Mouse (Mus musculus) limb, embryonic 10.5 days (tissue): ENCODE results near the gene Ccdc187. TPM values are rescaled to one million over a fixed set of nuclear protein-coding genes. Genes with fewer than 3 reads are reported as not detected.

Source experiments
- DNase-seq: peaks from one replicate; pipeline ENCODE4 v3.0.0-alpha.2; 2017; ENCODE audit warnings: low spot score
- H3K27ac ChIP-seq: fragments of 300-500 bp; sonication (generic); 2 replicates; pipeline ENCODE4 v1.5.1; 2016; ENCODE audit warnings: mild to moderate bottlenecking
- H3K27me3 ChIP-seq: fragments of 300-500 bp; sonication (generic); 2 replicates; pipeline ENCODE4 v1.6.1; 2016; ENCODE audit warnings: low read depth, mild to moderate bottlenecking; ENCODE audit not compliant: poor library complexity, severe bottlenecking
- H3K36me3 ChIP-seq: fragments of 300-500 bp; sonication (generic); 2 replicates; pipeline ENCODE4 v1.6.1; 2016; ENCODE audit warnings: mild to moderate bottlenecking, moderate library complexity
- H3K4me1 ChIP-seq: fragments of 300-500 bp; sonication (generic); 2 replicates; pipeline ENCODE4 v1.6.1; 2016
- H3K4me3 ChIP-seq: fragments of 300-500 bp; sonication (generic); 2 replicates; pipeline ENCODE4 v1.5.1; 2016; ENCODE audit warnings: mild to moderate bottlenecking, moderate library complexity
- H3K9me3 ChIP-seq: fragments of 300-500 bp; sonication (generic); replicated peaks from 2 replicates; pipeline ENCODE4 v1.6.1; 2016; ENCODE audit warnings: mild to moderate bottlenecking
- WGBS: fragments of 180-500 bp; shearing (Covaris S2); methylation state at CpG from one replicate; pipeline ENCODE4 v1.1.7; 2016; 5-methylcytosine and 5-hydroxymethylcytosine counted together
- polyA plus RNA-seq: library from polyadenylated mRNA; unstranded; fragments of >200 nt; fragmentation: Nextera tagmentation; extraction: Ambion mirVana; gene quantifications from 2 replicates; pipeline ENCODE4 v1.2.1, GENCODE M21; 2016

Ccdc187 gene
- polyA plus RNA-seq, 1 experiment from 2014 or later = 0.01 TPM

DNA sequence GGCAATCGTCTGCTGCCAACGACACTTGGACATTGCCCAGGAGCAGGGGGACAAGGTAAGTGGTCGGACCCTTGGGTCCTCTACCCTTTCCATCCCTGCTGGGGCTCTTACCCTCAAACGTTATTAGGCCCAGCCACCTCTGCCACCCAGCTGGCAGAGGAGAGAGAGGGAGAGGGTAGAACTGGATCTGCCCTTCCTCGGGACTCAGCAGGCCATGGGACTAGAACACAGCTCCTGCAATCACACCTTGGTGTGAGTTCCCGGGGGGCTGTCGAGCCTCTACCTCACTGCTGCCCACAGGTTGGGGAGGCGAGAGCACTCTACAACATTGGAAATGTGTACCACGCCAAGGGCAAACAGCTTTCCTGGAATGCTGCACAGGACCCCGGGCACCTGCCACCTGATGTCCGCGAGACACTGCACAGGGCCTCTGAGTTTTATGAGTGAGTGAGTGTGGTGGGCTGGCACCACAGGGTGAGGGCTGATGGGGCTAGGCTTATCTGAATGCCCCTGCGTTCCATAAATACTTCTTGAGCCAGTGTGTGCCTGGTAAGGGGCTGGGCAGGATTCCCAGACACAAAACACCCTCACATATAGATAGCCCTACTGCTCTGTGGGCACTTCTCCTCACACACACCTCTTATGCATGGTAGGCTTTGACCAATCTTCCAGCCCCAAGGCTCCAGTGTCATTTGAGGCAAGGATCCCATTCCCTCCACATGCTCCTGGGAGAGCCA lies 29.4 kb upstream of the Ccdc187 start:
- WGBS = 89% methylated on average over 13 of the region's 13 CpGs
- H3K36me3 ChIP-seq = peaks cover 97% of the 10 kb centered on the region
- H3K27ac ChIP-seq = no peak overlapping the region
- no peaks in the 10 kb centered on the region for H3K27me3 ChIP-seq
- no peaks in the 10 kb centered on the region for H3K9me3 ChIP-seq
- peaks cover 4% of the 10 kb centered on the region; the same call in 1 of the 2 replicates for H3K4me1 ChIP-seq
- H3K4me3 ChIP-seq = no peak overlapping the region
- no peak for DNase-seq

DNA sequence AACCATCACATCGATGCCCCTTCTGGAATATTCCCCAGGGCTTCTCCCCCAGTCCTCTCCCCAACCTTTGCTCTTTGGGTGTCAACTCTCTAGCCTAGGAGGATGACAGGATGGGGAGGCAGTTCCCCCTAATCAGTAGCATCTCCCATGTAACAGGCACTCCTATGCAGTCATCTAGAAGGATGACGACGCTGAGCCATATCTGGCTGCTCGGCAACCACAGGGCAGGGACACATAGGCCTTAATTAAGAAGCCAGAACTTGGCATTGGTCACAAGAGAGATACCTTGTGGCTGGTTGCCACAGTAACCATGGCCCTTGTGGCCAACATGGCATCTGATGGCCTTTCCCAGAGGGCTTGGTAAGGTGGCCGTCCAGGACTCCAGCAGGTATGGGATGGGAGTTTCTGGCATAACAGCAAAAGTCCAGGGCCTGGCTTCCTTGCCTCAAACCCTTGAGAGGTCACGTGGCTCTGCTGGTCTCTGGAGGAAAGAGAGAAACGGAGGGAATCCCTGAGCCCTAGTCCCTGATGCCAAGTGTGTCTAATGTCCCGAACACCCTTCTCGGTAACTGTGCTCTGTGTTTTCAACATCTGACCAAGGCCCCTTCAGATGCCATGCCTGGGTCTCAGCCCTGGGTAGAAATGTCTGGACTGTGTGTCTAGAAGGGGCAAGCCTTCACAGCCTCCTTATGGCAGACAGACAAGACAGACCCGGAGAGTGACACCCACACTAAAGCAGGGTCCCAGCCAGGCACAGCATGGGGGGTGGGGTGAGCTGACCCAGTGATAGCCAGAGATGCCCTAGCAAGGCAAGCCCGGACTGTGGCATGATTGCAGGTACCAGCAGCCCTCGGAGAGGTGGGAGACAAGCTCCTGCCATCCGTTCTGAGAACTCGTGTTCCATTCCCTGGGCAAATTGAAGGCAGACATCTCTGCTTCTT lies 26.2 kb upstream of the Ccdc187 start:
- peaks cover 33% of the 10 kb centered on the region for H3K4me1 ChIP-seq
- H3K36me3 ChIP-seq = peaks cover 85% of the 10 kb centered on the region
- 91% methylated on average over 14 of the region's 14 CpGs for WGBS
- H3K9me3 ChIP-seq = no peaks in the 10 kb centered on the region
- no peak for DNase-seq
- H3K27me3 ChIP-seq = no peaks in the 10 kb centered on the region
- H3K27ac ChIP-seq = no peak overlapping the region
- no peak overlapping the region for H3K4me3 ChIP-seq

DNA sequence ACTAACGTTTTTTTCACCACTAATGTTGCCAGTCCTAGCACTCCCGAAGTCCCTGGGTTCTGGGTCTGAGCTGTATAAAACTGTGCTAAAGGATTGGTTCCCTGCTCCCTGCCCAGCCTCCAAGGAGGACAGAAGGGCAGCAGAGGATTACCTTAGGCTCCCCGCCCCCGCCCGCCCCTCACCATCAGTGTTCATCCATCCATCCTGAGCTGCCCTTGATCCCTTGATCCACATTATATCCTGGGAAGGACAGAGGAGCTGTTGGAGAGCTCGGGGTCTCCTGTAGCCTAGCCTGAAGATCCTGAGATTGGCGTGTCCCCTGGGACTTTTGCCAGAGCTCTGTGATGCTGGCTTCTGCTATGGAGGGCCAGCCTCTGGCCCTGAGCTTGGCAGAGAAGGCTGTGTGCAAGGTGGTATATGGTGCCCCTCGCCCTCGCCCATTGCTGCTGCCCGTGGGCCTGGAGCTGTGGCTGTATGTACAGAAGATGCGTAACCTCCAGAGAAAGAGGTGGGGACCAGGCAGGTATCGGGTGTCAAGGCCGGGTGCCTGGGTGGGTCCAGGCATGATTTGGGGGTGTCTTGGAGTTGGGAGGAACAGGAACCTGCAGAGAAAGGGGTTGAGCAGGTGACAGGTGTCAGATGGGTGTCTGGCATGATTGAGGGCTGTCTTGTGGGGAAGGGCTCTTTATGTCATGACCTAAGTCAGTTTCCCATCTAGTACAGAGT lies 25.3 kb upstream of the Ccdc187 start:
- DNase-seq = no peak
- Histone ChIP-seq H3K27me3 (no peaks in the 10 kb centered on the region), H3K4me3 (no peak overlapping the region), H3K4me1 (peaks cover 40% of the 10 kb centered on the region), H3K9me3 (no peaks in the 10 kb centered on the region), H3K27ac (no peak overlapping the region), H3K36me3 (peaks cover 77% of the 10 kb centered on the region)
- WGBS = 89% methylated on average over 13 of the region's 13 CpGs

DNA sequence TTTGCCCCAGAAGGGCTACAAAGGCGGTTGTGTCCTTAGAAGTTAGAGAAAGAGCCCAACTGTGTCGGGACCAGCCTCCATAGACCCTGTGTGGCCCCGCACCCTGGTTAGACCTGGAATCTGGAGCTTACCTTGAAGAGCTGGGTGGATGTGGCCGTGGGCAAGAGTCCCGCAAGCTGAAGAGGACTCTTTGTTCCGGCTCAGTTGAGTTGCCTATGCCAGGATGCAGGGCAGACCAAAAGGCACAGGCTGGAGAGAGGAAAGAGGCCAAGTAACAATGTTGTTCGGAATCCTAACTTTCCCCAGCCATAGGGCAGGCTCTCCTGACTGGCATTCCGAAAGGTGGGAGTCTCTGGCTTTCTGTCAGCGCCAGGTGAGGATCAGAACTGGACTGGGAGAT lies 24.8 kb upstream of the Ccdc187 start:
- Histone ChIP-seq H3K27ac (no peak overlapping the region), H3K27me3 (no peaks in the 10 kb centered on the region)
- no peak for DNase-seq

DNA sequence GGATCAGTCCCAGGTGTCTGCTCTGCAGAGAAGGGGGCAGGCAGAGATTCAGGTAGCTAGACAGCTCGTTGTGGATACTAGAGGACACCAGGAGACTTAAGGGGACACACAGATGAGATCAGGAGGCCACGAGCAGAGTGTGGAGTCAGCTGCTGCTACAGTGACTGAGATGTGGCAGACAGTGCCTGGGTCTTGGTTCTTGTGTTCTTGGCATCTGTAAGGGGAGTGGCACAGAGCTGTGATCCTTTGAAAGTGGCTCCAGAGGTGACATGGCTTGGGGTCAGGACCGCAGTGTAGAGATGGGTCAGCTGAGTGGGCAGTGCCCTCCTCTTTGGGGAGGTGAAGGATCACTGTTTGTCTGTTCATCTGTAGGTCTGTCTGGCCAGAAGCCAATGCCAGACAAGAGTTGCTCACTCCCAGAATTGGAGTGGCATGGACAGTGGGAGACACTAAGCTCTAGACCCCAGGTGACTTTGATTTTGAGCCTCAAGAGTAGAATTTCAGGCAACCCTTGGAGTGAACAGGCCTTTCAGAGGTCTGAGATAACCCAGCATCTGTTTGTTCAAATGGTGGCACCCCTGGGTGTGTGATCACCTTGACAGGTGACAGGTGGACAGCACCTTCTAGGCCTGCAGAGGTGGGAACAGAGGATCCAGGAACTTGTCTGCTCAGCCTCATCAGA lies 23.8 kb upstream of the Ccdc187 start:
- Histone ChIP-seq H3K27ac (peak overlapping the region; percentile 22; the same call in 1 of the 2 replicates), H3K4me1 (peaks cover 50% of the 10 kb centered on the region), H3K36me3 (peaks cover 61% of the 10 kb centered on the region), H3K27me3 (no peaks in the 10 kb centered on the region), H3K9me3 (no peaks in the 10 kb centered on the region), H3K4me3 (peak overlapping the region; percentile 86; the same call in 1 of the 2 replicates)
- no peak for DNase-seq
- 75% methylated on average over 3 of the region's 3 CpGs for WGBS

More for the DNA sequence above, 24.8 kb upstream of the Ccdc187 start:
- 93% methylated on average over 9 of the region's 9 CpGs for WGBS
- Histone ChIP-seq H3K36me3 (peaks cover 71% of the 10 kb centered on the region), H3K4me1 (peaks cover 46% of the 10 kb centered on the region), H3K9me3 (no peaks in the 10 kb centered on the region), H3K4me3 (no peak overlapping the region)

DNA sequence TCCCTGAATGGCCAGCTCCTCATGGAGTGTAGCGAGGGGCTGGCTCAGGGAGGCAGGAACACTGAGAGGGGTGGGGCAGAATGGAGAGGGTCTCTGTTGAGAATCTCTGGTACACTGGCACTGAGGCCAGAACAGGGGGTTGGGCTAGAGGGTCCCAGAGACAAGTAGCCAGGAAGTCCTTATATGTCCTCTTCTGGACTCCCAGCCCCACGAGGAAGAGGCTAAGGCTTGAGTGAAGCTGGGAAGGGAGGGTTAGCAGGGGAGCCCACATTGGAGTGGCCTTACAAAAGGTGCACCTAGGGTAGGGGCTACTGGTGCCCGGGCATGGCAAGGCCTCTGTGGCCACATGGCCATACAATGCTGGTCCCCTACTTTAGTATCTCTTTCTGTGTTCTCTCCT lies 23.0 kb upstream of the Ccdc187 start:
- 82% methylated on average over 3 of the region's 3 CpGs for WGBS
- peak overlapping the region; percentile 86 for H3K4me3 ChIP-seq
- no peaks in the 10 kb centered on the region for H3K27me3 ChIP-seq
- H3K36me3 ChIP-seq = peaks cover 54% of the 10 kb centered on the region
- H3K9me3 ChIP-seq = no peaks in the 10 kb centered on the region
- peaks cover 52% of the 10 kb centered on the region for H3K4me1 ChIP-seq
- no peak for DNase-seq
- H3K27ac ChIP-seq = no peak overlapping the region

DNA sequence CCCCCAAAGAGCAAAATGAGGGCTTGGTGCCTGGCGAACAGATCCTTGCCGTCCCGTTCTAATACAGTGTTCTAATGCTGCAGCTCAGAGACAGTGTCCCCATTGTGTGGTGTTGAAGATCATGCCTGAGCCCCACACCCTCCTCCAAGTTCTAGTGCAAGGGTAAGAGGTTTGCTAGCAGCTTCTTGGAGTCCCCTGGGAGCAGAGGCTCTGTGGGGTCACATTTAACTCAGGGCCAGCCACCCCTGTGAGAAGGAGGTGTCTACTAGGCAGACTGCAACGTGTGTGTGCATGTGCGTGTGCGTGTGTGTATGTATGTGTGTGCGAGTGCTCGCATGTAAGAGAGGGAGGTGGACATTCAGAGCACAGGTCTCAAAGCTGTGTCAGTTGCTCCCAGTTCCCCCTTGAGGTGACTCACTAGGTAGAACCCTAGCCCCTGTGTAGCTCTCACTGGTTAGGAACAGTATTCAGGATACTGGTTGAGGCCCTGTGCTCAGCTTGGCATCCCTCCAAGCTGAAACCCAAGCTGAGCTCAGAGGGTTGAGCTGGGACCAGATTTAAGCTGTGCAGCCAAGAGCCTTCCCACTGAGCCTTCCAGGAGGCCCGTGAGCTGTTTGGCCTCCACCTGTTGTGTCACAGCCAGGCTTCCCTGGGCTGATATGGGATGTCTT lies 22.4 kb upstream of the Ccdc187 start:
- Histone ChIP-seq H3K27ac (peak overlapping the region; percentile 95), H3K4me3 (peak overlapping the region; percentile 86), H3K9me3 (no peaks in the 10 kb centered on the region), H3K36me3 (peaks cover 47% of the 10 kb centered on the region), H3K27me3 (no peaks in the 10 kb centered on the region), H3K4me1 (peaks cover 55% of the 10 kb centered on the region)
- WGBS = 82% methylated on average over 9 of the region's 9 CpGs
- no peak for DNase-seq

DNA sequence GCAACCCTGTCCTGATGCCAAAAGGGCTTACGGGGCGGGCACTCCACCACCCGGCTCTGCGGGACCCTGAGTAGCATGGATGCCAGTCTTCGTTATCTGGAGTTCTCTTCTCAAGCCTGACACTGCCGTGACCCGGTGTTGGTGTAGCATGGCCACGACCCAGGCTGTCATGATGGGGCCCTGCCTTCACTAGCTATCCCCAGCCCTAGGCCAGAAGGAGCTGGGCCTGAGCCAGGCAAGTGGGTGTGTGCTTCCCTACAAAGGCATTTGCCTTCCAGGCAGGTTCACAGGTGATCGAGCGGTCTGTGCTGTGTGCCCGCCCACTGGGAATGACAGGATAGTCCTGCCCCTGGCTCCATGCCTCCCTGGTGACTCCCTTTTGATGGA lies 21.6 kb upstream of the Ccdc187 start:
- no peaks in the 10 kb centered on the region for H3K9me3 ChIP-seq
- under 1% methylated on average over 11 of the region's 11 CpGs for WGBS
- peak overlapping the region; percentile 86 for H3K4me3 ChIP-seq
- peak overlapping the region; percentile 95 for H3K27ac ChIP-seq
- H3K27me3 ChIP-seq = no peaks in the 10 kb centered on the region
- no peak for DNase-seq
- peaks cover 39% of the 10 kb centered on the region for H3K36me3 ChIP-seq
- H3K4me1 ChIP-seq = peaks cover 57% of the 10 kb centered on the region

DNA sequence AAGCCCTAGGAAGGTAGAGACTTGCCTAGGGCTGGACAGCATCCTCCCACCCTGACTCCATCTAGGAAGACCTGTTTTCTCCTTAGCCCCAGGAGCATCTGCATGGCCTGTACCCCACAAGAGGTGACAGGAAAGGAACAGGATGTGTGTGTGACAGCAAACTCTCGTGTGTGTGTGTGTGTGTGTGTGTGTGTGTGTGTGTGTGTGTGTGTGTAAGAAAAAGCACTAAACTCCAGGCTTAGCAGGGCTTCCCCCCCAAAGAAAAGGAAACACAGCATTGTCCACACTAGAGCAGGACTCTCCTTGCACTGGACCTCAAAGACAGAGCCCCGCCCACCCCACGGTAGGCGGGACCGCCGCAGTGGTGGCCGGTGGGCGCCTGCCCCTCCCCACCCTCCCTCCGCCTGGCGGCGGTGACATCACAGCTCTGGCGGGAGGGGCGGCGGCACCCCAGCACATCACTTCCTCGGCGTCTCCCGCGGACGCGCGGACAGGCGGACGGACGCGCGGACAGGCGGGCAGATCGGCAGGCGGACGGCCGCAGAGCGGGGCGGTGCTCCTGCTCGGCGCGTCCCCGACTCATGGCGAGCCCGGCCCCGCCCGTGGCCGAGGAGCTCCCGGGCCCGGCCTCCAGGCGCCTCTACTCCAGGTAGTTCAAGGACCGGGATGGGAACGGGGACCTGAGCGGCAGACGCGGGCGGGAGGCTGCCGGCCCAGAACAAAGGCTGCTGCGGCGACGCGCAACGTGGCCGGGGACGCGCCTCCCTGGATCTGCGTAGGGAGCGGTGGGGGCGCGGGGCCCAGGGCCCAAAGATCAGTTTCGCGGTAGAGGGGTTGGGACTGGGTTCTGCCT lies 20.9 kb upstream of the Ccdc187 start, which contains the start of gene Gpsm1:
TSS of gene Gpsm1 (plus strand) at position 444 of the 853 bp plus-strand sequence.
- Histone ChIP-seq H3K27ac (peak within 1 kb of the TSS; percentile 95), H3K9me3 (no peaks in the 10 kb centered on the region), H3K4me1 (peaks cover 63% of the 10 kb centered on the region), H3K36me3 (peaks cover 33% of the 10 kb centered on the region), H3K4me3 (peak within 1 kb of the TSS; percentile 86), H3K27me3 (no peaks in the 10 kb centered on the region)
- peak; percentile 93 for DNase-seq
- WGBS = under 1% methylated on average over 59 of the region's 66 CpGs

DNA sequence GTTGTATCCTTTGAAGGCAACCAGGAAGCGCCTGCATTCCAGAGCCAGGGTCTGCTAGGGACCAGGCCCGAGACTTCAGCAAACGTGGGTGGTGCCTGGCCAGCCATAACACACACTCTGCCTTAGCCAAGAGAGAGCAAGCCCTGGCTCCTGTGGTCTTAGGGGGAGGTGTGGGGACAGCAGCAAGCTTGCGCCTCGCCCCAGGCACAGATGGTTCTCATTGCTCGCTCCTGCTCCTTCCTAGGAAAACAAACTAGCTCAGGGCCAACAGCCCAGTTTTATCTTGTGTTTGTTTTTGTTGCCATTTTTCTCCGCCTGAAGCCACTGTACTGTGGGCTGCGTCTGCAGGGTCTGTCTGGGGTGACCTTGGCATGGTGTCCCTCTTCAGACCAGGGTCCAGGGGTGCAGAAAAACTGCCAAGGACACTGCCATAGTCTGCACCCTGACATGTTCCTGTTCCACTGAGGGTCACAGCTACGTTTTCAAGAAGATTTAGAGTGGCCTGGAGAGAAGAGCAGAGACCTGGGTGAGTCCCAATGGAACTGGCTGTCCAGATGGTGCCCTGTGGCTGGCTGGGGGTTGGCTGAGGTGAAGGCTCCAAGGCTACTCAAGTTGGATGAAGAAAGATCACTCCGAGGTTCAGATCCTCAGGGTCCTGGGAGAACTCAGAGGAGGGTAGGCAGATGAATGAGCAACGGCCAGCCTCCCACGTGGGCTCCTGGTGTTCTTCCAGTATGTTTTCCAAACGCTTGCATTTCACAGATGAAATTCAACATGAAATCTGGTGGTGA lies 20.1 kb upstream of the Ccdc187 start:
- peak; percentile 75 for DNase-seq
- Histone ChIP-seq H3K36me3 (peaks cover 25% of the 10 kb centered on the region), H3K9me3 (no peaks in the 10 kb centered on the region), H3K4me3 (peak overlapping the region; percentile 86), H3K27me3 (no peaks in the 10 kb centered on the region), H3K4me1 (peaks cover 71% of the 10 kb centered on the region), H3K27ac (peak overlapping the region; percentile 95)
- 29% methylated on average over 13 of the region's 13 CpGs for WGBS
